Mouse (Mus musculus) lung, embryonic 16.5 days (tissue): ENCODE data around the gene Rnf26. TPM values are rescaled to one million over a fixed set of nuclear protein-coding genes. Genes with fewer than 3 reads are reported as not detected.

Experiments used
- ATAC-seq: fragments of 200-750 bp; cut with Nextera tagmentation; 2 replicates; pipeline ENCODE4 v1.8.0; 2017; ENCODE audit warnings: low read depth, mild to moderate bottlenecking, moderate library complexity
- H3K27ac ChIP-seq: fragments of 300-500 bp; sonication (generic); 2 replicates; pipeline ENCODE4 v1.5.1; 2014; ENCODE audit warnings: mild to moderate bottlenecking, control low read depth, low read length
- H3K27me3 ChIP-seq: fragments of 300-500 bp; sonication (generic); 2 replicates; pipeline ENCODE4 v1.6.1; 2014; ENCODE audit warnings: low read depth, low read length, mixed read lengths; ENCODE audit not compliant: control insufficient read depth, insufficient read depth
- H3K36me3 ChIP-seq: fragments of 300-500 bp; sonication (generic); 2 replicates; pipeline ENCODE4 v1.6.1; 2014; ENCODE audit warnings: low read length; ENCODE audit not compliant: control insufficient read depth, insufficient read depth
- H3K4me1 ChIP-seq: fragments of 300-500 bp; sonication (generic); replicated peaks from 2 replicates; pipeline ENCODE4 v1.6.1; 2014; ENCODE audit warnings: low read length, mixed read lengths; ENCODE audit not compliant: control insufficient read depth, insufficient read depth
- H3K4me2 ChIP-seq: fragments of 300-500 bp; sonication (generic); 2 replicates; pipeline ENCODE4 v1.6.1; 2014; ENCODE audit warnings: low read depth, low read length, control low read depth
- H3K4me3 ChIP-seq: fragments of 300-500 bp; sonication (generic); 2 replicates; pipeline ENCODE4 v1.5.1; 2014; ENCODE audit warnings: mild to moderate bottlenecking, low read length, control low read depth
- H3K9ac ChIP-seq: fragments of 300-500 bp; sonication (generic); 2 replicates; pipeline ENCODE4 v1.6.1; 2014; ENCODE audit warnings: low read length, control low read depth
- H3K9me3 ChIP-seq: fragments of 300-500 bp; sonication (generic); 2 replicates; pipeline ENCODE4 v1.6.1; 2016; ENCODE audit warnings: low read length; ENCODE audit not compliant: control insufficient read depth
- WGBS: fragments of 180-500 bp; shearing (Covaris S2); extraction: QIAGEN DNeasy Blood & Tissue Kit; methylation state at CpG from one replicate; pipeline ENCODE4 v1.1.7; 2014; 5-methylcytosine and 5-hydroxymethylcytosine counted together
- polyA plus RNA-seq: library from polyadenylated mRNA; unstranded; fragments of >200 nt; fragmentation: Nextera tagmentation; extraction: Ambion mirVana; gene quantifications from 2 replicates; pipeline ENCODE4 v1.2.1, GENCODE M21; 2015

Gene Rnf26
- polyA plus RNA-seq, 1 experiment from 2014 or later = 63.8 TPM

DNA sequence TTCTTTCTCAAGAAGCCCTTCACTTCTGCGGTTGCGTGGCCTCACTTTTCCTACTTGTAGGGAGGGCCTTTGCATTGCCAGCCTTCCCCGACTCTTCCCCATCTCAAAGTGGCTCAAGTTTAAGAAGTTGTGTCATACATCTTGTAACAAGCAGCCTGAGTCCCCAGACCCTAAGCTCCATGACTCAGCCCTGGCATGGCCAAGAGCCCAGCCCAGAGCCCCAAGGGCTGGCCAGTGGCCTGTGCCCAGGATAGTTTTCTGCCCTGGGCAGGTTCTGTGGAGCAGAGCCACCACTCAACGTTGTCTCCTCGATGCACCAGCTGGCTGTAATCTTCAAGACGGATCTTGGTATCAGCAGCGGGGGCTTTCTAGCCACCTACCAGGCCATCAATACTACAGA, 8.4 kb downstream of the Rnf26 start:
- H3K4me3 ChIP-seq = no peak overlapping the region
- H3K4me1 ChIP-seq = peaks cover 30% of the 10 kb centered on the region
- H3K9ac ChIP-seq = no peak overlapping the region
- no peaks in the 10 kb centered on the region for H3K27me3 ChIP-seq
- H3K27ac ChIP-seq = no peak overlapping the region
- ATAC-seq = no peak
- 85% methylated on average over 7 of the region's 7 CpGs for WGBS
- H3K36me3 ChIP-seq = peaks cover 7% of the 10 kb centered on the region
- H3K4me2 ChIP-seq = no peak overlapping the region
- no peaks in the 10 kb centered on the region for H3K9me3 ChIP-seq

DNA sequence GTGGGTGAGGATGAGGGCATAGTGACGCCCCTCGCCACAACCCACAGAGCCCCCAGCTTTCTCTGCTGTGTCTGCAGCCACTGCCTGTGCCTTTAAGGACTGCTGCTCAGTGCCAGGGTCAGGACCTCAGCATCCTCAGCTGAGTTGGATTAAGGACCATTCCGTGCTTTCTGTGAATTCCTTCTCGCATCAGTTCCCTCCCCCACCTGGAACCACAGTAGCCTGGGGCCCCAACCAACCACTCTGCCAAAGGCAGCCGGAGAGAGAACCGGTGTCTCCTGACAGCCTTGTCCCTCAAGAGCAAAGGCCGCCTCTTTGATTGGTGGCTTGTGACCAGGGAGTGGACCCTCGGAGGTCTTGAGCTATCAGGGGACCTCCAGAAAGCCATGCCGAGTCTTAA, 11.8 kb downstream of the Rnf26 start, which contains the start of gene Mfrp:
Gene Mfrp (plus strand): TSS at position 240 of the 400 bp plus-strand sequence.
- Histone ChIP-seq H3K27ac (no peak within 1 kb of the TSS), H3K9ac (no peak within 1 kb of the TSS), H3K4me2 (no peak within 1 kb of the TSS), H3K4me1 (peaks cover under 1% of the 10 kb centered on the region; the same call in 1 of the 2 replicates), H3K27me3 (no peaks in the 10 kb centered on the region), H3K36me3 (peaks cover 3% of the 10 kb centered on the region), H3K4me3 (no peak within 1 kb of the TSS), H3K9me3 (no peaks in the 10 kb centered on the region)
- no peak for ATAC-seq
- WGBS = 67% methylated on average over 9 of the region's 9 CpGs

DNA sequence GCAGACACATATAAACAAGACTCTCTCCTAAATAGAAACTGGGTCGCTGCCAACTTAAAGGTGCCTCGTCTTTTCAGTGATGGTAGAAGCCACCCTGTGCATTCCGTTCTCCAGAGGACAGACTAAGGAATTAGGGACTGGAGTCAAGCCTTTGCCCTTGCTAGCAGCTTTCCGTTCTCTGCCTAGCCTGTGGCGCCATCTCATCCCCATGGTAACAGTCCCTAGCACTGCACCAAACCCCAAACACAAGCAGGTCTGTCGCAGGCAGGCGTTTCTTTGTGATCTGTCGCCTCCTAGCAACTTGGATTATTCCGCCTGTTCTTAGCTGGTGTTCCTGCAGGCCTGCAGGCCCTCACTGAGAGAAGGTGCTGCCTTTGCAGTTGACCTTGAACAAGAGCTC, 16.8 kb downstream of the Rnf26 start:
- Histone ChIP-seq H3K4me3 (no peak overlapping the region), H3K9me3 (no peaks in the 10 kb centered on the region), H3K27ac (no peak overlapping the region), H3K9ac (no peak overlapping the region), H3K27me3 (no peaks in the 10 kb centered on the region), H3K4me1 (0 out of 2 replicates have a peak, but pooled peaks cover 3% of the 10 kb centered on the region), H3K4me2 (no peak overlapping the region), H3K36me3 (no peaks in the 10 kb centered on the region)
- ATAC-seq = 0 out of 2 replicates have a peak, but pooled peaks have one; percentile 16
- 38% methylated on average over 9 of the region's 9 CpGs for WGBS

DNA sequence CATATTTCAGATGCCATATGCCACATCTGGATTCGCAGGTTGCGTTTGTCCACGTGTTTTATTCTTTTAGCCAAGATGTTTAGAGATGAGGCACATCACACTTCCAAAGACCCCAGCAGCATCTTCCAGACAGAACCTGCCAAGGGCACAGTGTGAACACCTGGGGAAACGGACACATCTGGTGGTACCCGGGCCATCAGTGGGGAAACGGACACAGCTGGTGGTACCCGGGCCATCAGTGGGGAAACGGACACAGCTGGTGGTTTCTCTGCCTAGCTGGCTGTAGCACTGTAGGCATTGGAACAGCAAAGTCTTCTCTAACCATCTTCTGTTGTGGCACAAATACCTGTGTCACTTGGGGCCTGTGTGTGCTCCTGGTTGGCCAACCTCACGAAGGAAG, 17.5 kb downstream of the Rnf26 start:
- no peak overlapping the region for H3K4me3 ChIP-seq
- no peaks in the 10 kb centered on the region for H3K9me3 ChIP-seq
- ATAC-seq = no peak
- 0 out of 2 replicates have a peak, but pooled peaks cover 3% of the 10 kb centered on the region for H3K4me1 ChIP-seq
- no peaks in the 10 kb centered on the region for H3K36me3 ChIP-seq
- H3K27ac ChIP-seq = no peak overlapping the region
- H3K4me2 ChIP-seq = no peak overlapping the region
- no peak overlapping the region for H3K9ac ChIP-seq
- no peaks in the 10 kb centered on the region for H3K27me3 ChIP-seq
- 86% methylated on average over 9 of the region's 9 CpGs for WGBS

DNA sequence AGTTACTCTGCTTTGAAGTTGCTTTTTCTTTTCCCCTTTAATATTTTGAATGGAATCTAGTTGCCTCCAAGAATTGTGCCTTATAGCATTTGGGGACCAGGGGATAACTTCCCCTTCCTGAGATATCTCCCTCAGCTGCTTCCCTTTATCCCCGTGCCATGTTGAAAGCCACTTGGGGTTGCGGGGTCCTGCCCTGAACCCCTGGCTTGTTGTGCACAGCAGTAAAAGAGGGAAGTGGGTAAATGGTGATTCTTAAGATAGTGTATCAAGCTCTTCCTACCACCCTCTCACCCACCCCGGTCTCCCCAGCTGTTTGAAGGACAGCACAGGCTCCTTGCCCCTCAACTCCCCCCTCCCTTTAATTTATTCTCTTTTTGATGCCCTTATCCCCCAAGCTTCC, 18.6 kb downstream of the Rnf26 start:
- 0 out of 2 replicates have a peak, but pooled peaks cover 3% of the 10 kb centered on the region for H3K4me1 ChIP-seq
- H3K9me3 ChIP-seq = no peaks in the 10 kb centered on the region
- H3K27me3 ChIP-seq = no peaks in the 10 kb centered on the region
- no peak overlapping the region for H3K4me2 ChIP-seq
- H3K4me3 ChIP-seq = no peak overlapping the region
- H3K27ac ChIP-seq = no peak overlapping the region
- WGBS = 79% methylated on average over 3 of the region's 3 CpGs
- H3K36me3 ChIP-seq = no peaks in the 10 kb centered on the region
- no peak for ATAC-seq
- H3K9ac ChIP-seq = no peak overlapping the region

DNA sequence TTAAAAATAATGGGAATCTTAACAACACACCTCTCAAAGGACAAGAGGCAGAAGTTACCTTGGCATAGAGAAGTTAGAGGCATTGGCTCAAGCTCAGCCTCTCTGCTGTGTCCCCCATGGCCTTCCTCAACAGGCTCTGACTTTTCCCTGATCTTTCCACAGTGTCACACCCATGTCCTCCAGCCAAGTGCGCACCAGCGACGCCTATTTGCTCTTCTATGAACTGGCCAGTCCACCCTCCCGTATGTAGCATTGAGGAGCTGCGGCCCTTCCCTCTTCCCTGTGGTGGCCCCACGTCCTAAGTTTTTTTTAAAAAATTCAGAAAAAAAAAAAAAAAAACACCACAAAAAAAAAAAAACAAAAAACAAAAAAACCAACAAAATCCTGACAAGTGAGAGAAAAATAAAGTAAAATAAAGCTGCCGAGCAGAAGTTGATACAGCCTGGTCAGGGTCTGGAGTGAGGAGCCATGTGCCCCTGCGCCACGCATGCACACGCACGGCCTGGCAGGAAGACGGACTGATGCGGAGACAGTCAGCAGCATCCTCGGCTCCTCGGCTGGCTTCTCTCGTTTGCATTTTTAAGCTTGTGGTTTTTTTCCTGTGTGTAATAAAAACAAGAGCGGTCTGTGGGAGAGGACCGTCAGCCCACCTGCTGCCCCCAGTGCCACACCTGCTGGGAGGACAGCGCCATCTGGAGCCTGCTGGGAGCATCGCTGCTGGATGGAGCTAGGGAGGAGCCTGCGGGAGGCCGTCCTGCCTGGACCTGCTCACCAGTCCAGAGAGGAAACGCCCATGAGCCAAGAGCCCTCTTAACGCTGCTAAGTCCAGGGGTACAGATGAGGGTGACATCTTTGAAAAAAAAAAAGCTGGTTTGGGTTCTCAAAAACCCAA, 19.5 kb downstream of the Rnf26 start:
- no peak overlapping the region for H3K27ac ChIP-seq
- ATAC-seq = peak; percentile 62
- WGBS = 38% methylated on average over 24 of the region's 24 CpGs

DNA sequence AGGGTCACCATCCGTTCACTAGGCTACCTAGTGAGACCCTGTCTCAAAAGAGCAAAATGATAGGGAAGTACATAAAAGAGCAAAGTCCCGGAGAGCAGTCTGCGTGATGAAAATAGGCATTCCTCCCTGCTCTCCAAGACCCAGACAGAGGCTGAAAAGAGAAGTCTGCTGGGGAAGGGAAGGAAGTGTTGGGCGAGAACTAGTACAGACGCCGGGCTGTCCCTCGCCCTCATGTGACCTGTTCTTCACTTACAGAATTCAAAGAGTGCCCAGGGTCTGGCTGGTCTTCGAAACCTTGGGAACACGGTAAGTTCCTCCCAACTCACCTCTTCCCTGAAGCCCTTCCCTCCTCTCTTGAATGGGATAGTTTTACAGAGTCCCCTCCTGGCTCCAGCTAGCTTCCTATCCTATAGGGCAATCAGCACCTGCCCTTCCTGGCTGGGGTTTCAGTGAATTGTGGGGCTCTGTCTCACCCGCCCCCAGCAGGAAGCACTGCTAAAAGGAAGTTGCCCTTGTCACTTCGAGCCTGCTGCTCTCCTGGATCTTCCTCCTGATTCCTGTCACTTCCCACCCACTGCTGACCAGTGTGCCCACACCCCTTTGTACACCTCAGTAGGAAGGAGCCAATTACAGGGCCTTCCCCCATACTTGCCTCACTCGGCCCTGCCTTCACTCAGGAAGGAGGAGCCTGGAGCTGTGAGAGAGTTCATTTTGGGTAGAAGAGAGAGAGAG, 24.3 kb downstream of the Rnf26 start:
- Histone ChIP-seq H3K9ac (no peak overlapping the region), H3K4me3 (no peak overlapping the region), H3K4me1 (peaks cover 26% of the 10 kb centered on the region)

More for the DNA sequence above, 19.5 kb downstream of the Rnf26 start:
- Histone ChIP-seq H3K36me3 (no peaks in the 10 kb centered on the region), H3K4me2 (no peak overlapping the region), H3K4me3 (no peak overlapping the region), H3K4me1 (peaks cover 7% of the 10 kb centered on the region), H3K9me3 (no peaks in the 10 kb centered on the region), H3K27me3 (no peaks in the 10 kb centered on the region), H3K9ac (no peak overlapping the region)

DNA sequence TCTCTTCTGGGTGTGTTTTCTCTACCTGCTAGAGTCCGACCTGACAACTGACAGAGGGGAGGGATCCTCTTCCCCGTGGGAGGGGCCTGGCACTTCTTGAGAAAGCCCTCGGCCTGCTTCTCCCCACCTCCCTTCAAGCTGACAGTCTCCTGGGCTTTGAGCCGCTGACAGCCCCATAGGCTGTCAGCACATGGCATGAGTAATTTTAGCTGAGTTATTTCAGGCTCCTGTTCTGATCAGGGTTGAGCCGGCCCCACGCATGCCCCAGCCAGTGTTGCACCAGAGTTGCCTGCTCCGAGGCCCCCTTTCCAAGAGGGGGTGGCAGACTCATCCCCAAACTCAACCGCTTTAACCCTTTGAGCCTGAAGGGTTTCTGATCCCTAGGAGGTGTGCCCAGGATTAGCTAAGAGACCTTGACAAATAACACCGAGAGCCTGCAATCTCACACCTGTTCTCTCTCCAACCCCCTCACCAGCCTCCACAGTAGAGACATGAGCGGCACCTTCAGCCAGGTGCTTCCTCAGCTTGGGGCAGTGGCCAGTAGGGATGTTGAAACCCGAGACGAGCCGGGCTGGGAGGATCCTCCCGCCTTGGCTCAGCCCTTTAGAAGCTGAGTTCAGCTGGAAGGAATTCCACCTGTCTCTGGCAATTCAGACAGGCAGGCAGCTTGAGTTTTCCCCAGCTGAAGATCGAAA, 25.4 kb downstream of the Rnf26 start:
- Histone ChIP-seq H3K9ac (no peak overlapping the region), H3K4me1 (peaks cover 32% of the 10 kb centered on the region)
- ATAC-seq = no peak

More for the DNA sequence above, 24.3 kb downstream of the Rnf26 start:
- ATAC-seq = no peak
- 50% methylated on average over 12 of the region's 12 CpGs for WGBS
- Histone ChIP-seq H3K27me3 (peaks cover 10% of the 10 kb centered on the region), H3K36me3 (no peaks in the 10 kb centered on the region), H3K4me2 (no peak overlapping the region), H3K27ac (no peak overlapping the region), H3K9me3 (no peaks in the 10 kb centered on the region)

DNA sequence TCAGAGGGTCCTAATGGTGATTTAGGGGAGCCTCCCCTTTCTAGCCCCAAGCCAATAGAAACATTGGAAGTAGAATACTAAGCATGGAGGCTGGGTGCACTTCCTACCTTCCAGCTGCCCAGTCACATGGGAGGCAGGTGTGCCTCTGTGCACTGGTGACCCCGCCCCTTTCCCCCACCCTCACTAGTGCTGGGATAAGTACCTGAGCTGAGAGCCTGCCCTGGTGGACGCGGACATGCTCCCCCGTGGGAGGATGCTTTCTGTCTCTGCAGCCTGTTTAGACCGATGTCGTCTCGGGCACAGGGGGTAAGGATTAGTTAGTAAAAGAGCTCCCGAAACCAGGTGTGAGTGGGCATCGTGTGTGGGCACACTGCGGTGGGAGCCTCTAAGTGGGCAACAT, 26.4 kb downstream of the Rnf26 start:
- no peak overlapping the region for H3K27ac ChIP-seq
- no peak overlapping the region for H3K9ac ChIP-seq
- H3K4me2 ChIP-seq = no peak overlapping the region
- H3K9me3 ChIP-seq = no peaks in the 10 kb centered on the region
- H3K4me1 ChIP-seq = peaks cover 32% of the 10 kb centered on the region
- H3K4me3 ChIP-seq = no peak overlapping the region
- peaks cover 18% of the 10 kb centered on the region for H3K27me3 ChIP-seq
- no peaks in the 10 kb centered on the region for H3K36me3 ChIP-seq
- ATAC-seq = no peak
- WGBS = 40% methylated on average over 10 of the region's 10 CpGs

More for the DNA sequence above, 25.4 kb downstream of the Rnf26 start:
- 8% methylated on average over 15 of the region's 15 CpGs for WGBS
- no peak overlapping the region for H3K27ac ChIP-seq
- H3K36me3 ChIP-seq = no peaks in the 10 kb centered on the region
- no peak overlapping the region for H3K4me3 ChIP-seq
- H3K4me2 ChIP-seq = no peak overlapping the region
- H3K27me3 ChIP-seq = peaks cover 16% of the 10 kb centered on the region
- no peaks in the 10 kb centered on the region for H3K9me3 ChIP-seq
